Mouse (Mus musculus) cerebellum, adult 2 months (tissue): ENCODE results near the gene Cxcl9.

Experiments used
- CTCF ChIP-seq: fragments of 200-500 bp; IDR thresholded peaks from 2 replicates; pipeline ENCODE4 v1.5.1; 2011; ENCODE audit warnings: low read depth, mild to moderate bottlenecking, control low read depth, low read length, moderate library complexity, borderline replicate concordance; ENCODE audit not compliant: insufficient read depth
- POLR2A ChIP-seq: fragments of 200-500 bp; IDR thresholded peaks from 2 replicates; pipeline ENCODE4 v1.6.1; 2011; ENCODE audit warnings: low read length, control low read depth, borderline replicate concordance; ENCODE audit not compliant: insufficient read depth

DNA sequence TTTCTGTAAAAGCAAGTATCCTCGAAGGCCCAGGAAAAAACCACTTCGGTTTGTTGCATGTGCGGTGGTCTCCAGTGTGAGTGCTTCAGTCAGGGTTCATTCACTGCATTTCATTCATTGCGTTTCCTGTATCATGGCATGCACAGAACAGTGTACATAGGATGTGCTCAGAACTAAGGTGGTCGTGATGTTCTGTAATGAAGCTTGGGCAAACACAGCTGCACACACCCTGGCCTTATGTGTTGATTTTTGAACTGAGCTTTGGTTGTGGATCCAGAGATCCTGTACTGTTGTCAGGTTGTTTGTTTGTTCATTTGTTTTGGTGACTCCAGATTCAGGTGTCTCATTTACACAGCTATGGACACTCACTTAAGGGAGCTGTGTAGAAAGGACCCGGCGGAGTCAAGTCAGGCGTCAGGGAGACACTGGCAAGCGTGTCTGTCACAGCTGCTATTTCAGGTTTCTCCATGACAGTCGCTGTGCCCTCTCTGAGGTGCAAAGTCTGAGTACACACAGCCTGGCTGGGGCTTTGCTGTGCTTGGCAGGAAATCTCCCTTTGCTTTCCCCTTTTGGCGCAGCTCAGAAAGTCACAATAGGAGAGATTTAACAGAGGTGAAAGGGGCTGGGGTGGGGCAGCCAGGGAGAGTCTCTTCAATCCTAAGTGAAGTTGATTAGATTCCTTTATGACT, 31.0 kb upstream of the Cxcl9 start:
- no peak for TF ChIP-seq POLR2A
- no peak for TF ChIP-seq CTCF
